Mouse (Mus musculus): ENCODE results near the gene 9530003J23Rik. TPM values are rescaled to one million over a fixed set of nuclear protein-coding genes. Genes with fewer than 3 reads are reported as not detected.

Gene 9530003J23Rik
- polyA plus RNA-seq, 1 experiment from 2014 or later, result not detected

DNA sequence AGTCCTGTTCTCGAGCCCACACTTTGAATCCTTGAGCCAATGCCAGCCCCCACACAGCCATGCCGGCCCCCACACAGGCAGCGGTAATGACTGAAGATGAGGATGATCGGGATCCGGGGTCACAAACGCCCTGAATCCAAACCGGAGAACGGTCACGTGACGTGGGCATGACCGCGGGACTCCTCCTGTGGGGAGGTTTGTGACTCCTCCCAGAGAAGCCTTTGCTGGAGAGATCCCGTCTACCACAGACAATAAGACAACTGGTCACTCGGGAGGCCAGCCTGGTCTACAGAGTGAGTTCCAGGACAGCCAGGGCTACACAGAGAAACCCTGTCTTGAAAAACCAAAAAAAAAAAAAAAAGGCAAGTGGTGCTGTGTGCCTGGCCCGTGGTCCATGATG lies 30.3 kb downstream of the 9530003J23Rik start:
- Histone ChIP-seq H3K36me3 (ENCODE audit: insufficient read depth, low read length) (no peaks in the 10 kb centered on the region), H3K27me3 (ENCODE audit: insufficient read depth, low read length) (no peaks in the 10 kb centered on the region), H3K27ac (no peak overlapping the region), H3K4me2 (ENCODE audit: low read length) (no peak overlapping the region), H3K9me3 (replicated peaks; ENCODE audit: low read length) (no peaks in the 10 kb centered on the region), H3K9ac (ENCODE audit: low read depth, low read length) (no peak overlapping the region), H3K4me3 (replicated peaks; ENCODE audit: low read depth, low read length) (no peak overlapping the region), H3K4me1 (replicated peaks; ENCODE audit: insufficient read depth, low read length) (no peaks in the 10 kb centered on the region)
- 37% methylated on average over 15 of the region's 15 CpGs for WGBS
- DNase-seq (ENCODE audit: low spot score) (no peak), ATAC-seq (replicated peaks; ENCODE audit: low FRiP score, low read depth) (no peak)
- TF ChIP-seq CTCF (IDR thresholded peaks at IDR 0.05; ENCODE audit: low read depth), result no peak

DNA sequence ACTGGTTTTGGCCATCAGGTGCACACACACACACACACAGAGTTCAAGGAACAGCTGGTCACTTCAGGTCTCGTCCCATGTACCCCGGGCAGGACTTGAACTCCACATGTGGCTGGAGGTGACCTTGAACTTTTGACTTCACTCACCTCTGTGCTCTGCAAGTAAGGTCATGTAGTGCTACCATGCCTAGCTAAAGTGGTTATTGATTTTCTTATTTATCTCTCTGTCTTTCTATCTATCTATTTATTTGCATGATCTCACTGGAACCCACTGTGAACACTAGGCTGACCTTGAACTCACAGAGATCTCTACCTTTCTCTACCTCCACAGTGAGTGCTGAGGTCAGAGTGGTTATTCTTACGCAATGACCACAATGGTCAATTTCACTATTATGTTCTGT lies 32.4 kb downstream of the 9530003J23Rik start:
- DNase-seq (ENCODE audit: low spot score) (no peak), ATAC-seq (replicated peaks; ENCODE audit: low FRiP score, low read depth) (no peak)
- H3K9me3 ChIP-seq (replicated peaks; ENCODE audit: low read length), result no peaks in the 10 kb centered on the region
- H3K27me3 ChIP-seq (ENCODE audit: insufficient read depth, low read length), result no peaks in the 10 kb centered on the region
- H3K36me3 ChIP-seq (ENCODE audit: insufficient read depth, low read length), result no peaks in the 10 kb centered on the region
- no peaks in the 10 kb centered on the region for H3K4me1 ChIP-seq (replicated peaks; ENCODE audit: insufficient read depth, low read length)
- no peak overlapping the region for H3K9ac ChIP-seq (ENCODE audit: low read depth, low read length)
- no peak for TF ChIP-seq CTCF (IDR thresholded peaks at IDR 0.05; ENCODE audit: low read depth)
- 95% methylated on average over 3 of the region's 3 CpGs for WGBS
- H3K27ac ChIP-seq, result no peak overlapping the region
- no peak overlapping the region for H3K4me2 ChIP-seq (ENCODE audit: low read length)
- no peak overlapping the region for H3K4me3 ChIP-seq (replicated peaks; ENCODE audit: low read depth, low read length)

DNA sequence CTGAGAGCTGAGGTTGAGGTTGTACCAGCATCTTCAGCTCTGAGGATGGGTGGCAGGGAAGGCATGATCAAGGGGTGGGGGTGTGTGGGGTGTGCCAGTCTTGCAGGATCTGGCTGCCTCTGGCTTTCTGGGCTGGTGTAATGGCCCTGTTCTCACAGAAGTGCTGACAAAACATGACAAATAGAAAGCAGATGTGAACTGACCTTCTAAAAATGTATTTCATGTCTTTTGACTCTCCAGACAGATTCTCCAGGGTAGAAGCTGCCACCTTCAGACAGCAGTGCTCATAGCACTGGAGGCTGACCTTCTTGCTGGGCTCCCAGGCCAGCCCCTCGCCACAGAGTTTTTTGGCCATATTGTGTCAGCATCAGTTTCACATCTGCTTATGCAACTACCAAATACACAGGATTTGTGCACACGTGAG lies 34.9 kb downstream of the 9530003J23Rik start:
- Histone ChIP-seq H3K9me3 (replicated peaks; ENCODE audit: low read length) (no peaks in the 10 kb centered on the region), H3K4me3 (replicated peaks; ENCODE audit: low read depth, low read length) (no peak overlapping the region), H3K4me1 (replicated peaks; ENCODE audit: insufficient read depth, low read length) (no peaks in the 10 kb centered on the region), H3K4me2 (ENCODE audit: low read length) (no peak overlapping the region), H3K27me3 (ENCODE audit: insufficient read depth, low read length) (no peaks in the 10 kb centered on the region), H3K27ac (no peak overlapping the region), H3K36me3 (ENCODE audit: insufficient read depth, low read length) (no peaks in the 10 kb centered on the region), H3K9ac (ENCODE audit: low read depth, low read length) (no peak overlapping the region)
- peak; percentile 44 for TF ChIP-seq CTCF (IDR thresholded peaks at IDR 0.05; ENCODE audit: low read depth)
- ATAC-seq (replicated peaks; ENCODE audit: low FRiP score, low read depth) (no peak), DNase-seq (ENCODE audit: low spot score) (peak; percentile 30)
- 77% methylated on average over 2 of the region's 2 CpGs for WGBS

DNA sequence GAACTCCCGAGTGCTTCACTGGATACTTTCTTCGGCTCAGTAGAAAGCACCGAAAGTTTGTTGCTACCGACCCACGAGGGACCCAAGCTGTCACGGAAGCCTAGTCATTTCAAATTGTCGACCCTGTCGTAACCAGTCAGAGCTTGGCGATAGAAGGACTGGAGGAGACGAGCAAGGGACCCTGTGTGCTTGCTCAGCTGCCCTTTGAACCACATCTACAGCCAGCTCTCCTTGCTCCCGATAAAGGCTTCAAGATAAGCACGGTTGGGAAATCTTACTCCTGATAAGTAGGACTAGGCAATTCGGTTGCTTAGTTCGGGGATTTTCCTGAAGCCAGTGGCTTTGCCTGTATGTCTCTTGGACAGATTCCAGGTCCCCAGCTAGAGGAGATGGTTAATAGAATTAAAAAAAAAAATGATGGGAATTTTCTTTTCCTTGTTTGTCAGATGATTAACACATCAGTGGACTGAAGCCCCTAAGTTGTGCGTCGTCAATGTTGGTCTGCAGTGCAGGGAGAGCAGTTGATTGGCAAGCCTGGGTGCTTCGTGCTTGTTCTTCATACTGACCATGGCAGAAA lies 35.4 kb downstream of the 9530003J23Rik start:
- DNase-seq (ENCODE audit: low spot score), result no peak
- 55% methylated on average over 17 of the region's 17 CpGs for WGBS
- H3K4me1 ChIP-seq (replicated peaks; ENCODE audit: insufficient read depth, low read length), result no peaks in the 10 kb centered on the region
- no peak for ATAC-seq (replicated peaks; ENCODE audit: low FRiP score, low read depth)
- H3K27me3 ChIP-seq (ENCODE audit: insufficient read depth, low read length), result no peaks in the 10 kb centered on the region
- no peaks in the 10 kb centered on the region for H3K36me3 ChIP-seq (ENCODE audit: insufficient read depth, low read length)
- no peak overlapping the region for H3K4me2 ChIP-seq (ENCODE audit: low read length)
- TF ChIP-seq CTCF (IDR thresholded peaks at IDR 0.05; ENCODE audit: low read depth), result no peak
- H3K27ac ChIP-seq, result no peak overlapping the region
- H3K9ac ChIP-seq (ENCODE audit: low read depth, low read length), result no peak overlapping the region
- no peaks in the 10 kb centered on the region for H3K9me3 ChIP-seq (replicated peaks; ENCODE audit: low read length)
- no peak overlapping the region for H3K4me3 ChIP-seq (replicated peaks; ENCODE audit: low read depth, low read length)

DNA sequence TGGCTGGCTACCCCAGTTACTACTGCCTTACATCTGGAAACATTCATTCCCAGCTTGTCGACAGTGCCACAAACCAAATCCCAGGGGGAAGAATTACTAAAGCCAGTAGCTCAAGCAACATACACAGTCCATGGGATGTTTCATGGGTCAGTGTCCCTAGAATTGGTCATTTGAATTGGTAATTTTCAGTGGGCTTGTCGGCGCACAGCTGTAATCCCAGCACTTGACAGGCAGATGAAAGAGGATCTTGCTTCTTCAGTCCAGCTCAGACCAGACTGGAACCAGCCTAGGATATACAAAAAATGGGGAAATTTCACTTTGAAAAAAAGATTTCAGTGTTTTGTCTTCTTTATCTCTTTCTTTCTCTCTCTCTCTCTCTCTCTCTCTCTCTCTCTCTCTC lies 38.8 kb downstream of the 9530003J23Rik start:
- Histone ChIP-seq H3K27ac (no peak overlapping the region), H3K4me3 (replicated peaks; ENCODE audit: low read depth, low read length) (no peak overlapping the region), H3K4me1 (replicated peaks; ENCODE audit: insufficient read depth, low read length) (no peaks in the 10 kb centered on the region), H3K4me2 (ENCODE audit: low read length) (no peak overlapping the region), H3K9ac (ENCODE audit: low read depth, low read length) (no peak overlapping the region), H3K27me3 (ENCODE audit: insufficient read depth, low read length) (no peaks in the 10 kb centered on the region), H3K9me3 (replicated peaks; ENCODE audit: low read length) (no peaks in the 10 kb centered on the region), H3K36me3 (ENCODE audit: insufficient read depth, low read length) (no peaks in the 10 kb centered on the region)
- no peak for TF ChIP-seq CTCF (IDR thresholded peaks at IDR 0.05; ENCODE audit: low read depth)
- ATAC-seq (replicated peaks; ENCODE audit: low FRiP score, low read depth) (no peak), DNase-seq (ENCODE audit: low spot score) (no peak)
- WGBS, result 69% methylated on average over 3 of the region's 3 CpGs

DNA sequence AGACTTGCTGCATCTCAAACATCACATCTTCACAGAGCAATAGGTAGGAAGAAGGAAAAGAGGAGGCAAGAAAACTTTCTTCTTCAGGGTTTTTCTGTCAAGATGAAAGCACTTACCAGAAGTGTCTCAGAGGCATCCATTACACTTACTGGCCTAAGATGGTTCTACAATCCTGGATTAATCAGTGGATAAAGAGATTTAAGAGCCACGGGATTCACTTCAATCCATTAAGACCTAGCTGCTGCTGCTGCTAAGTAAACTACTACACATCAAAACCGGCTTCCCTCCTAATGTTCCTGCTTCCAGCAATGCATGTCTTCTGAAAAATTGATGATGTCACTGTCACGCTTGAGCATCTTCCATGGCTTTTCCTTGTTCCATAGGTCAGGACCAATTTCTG lies 41.8 kb downstream of the 9530003J23Rik start:
- no peak for TF ChIP-seq CTCF (IDR thresholded peaks at IDR 0.05; ENCODE audit: low read depth)
- Histone ChIP-seq H3K9ac (ENCODE audit: low read depth, low read length) (no peak overlapping the region), H3K4me1 (replicated peaks; ENCODE audit: insufficient read depth, low read length) (no peaks in the 10 kb centered on the region), H3K36me3 (ENCODE audit: insufficient read depth, low read length) (no peaks in the 10 kb centered on the region), H3K27me3 (ENCODE audit: insufficient read depth, low read length) (no peaks in the 10 kb centered on the region), H3K4me3 (replicated peaks; ENCODE audit: low read depth, low read length) (no peak overlapping the region), H3K9me3 (replicated peaks; ENCODE audit: low read length) (no peaks in the 10 kb centered on the region), H3K4me2 (ENCODE audit: low read length) (no peak overlapping the region), H3K27ac (no peak overlapping the region)
- no peak for DNase-seq (ENCODE audit: low spot score)
- ATAC-seq (replicated peaks; ENCODE audit: low FRiP score, low read depth), result no peak
- 92% methylated on average over 3 of the region's 3 CpGs for WGBS

DNA sequence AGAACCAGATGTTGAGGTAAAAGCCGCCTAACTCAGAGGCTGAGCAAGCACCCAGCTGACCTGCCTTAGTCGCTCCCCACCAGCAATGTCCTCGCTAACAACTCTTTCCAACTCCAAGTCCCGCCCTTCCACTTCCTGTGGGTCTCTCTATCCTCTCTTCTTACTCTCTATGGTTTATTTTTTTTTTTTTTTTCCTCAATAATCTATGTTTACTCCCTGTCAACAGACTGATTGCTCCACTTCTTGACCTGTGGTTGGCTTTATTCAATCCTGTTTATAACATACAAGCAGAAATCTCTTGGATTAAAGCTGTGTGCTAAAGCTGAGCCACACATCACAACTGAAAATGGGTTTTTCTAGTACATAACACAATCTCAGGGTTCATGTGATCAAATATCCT lies 42.8 kb downstream of the 9530003J23Rik start:
- DNase-seq (ENCODE audit: low spot score), result no peak
- Histone ChIP-seq H3K9ac (ENCODE audit: low read depth, low read length) (no peak overlapping the region), H3K4me2 (ENCODE audit: low read length) (no peak overlapping the region), H3K4me1 (replicated peaks; ENCODE audit: insufficient read depth, low read length) (no peaks in the 10 kb centered on the region), H3K27ac (no peak overlapping the region), H3K4me3 (replicated peaks; ENCODE audit: low read depth, low read length) (no peak overlapping the region), H3K27me3 (ENCODE audit: insufficient read depth, low read length) (no peaks in the 10 kb centered on the region), H3K36me3 (ENCODE audit: insufficient read depth, low read length) (no peaks in the 10 kb centered on the region), H3K9me3 (replicated peaks; ENCODE audit: low read length) (no peaks in the 10 kb centered on the region)
- ATAC-seq (replicated peaks; ENCODE audit: low FRiP score, low read depth), result no peak
- 98% methylated on average over 4 of the region's 4 CpGs for WGBS
- TF ChIP-seq CTCF (IDR thresholded peaks at IDR 0.05; ENCODE audit: low read depth), result no peak

All from kidney, postnatal 0 days (tissue).